Mouse (Mus musculus): ENCODE results near the gene Derl3. TPM values are rescaled to one million over a fixed set of nuclear protein-coding genes. Genes with fewer than 3 reads are reported as not detected.

The Derl3 gene
- total and polyA plus RNA-seq, 3 experiments, result 13.1 to 36.6 (median 36.2) TPM

DNA sequence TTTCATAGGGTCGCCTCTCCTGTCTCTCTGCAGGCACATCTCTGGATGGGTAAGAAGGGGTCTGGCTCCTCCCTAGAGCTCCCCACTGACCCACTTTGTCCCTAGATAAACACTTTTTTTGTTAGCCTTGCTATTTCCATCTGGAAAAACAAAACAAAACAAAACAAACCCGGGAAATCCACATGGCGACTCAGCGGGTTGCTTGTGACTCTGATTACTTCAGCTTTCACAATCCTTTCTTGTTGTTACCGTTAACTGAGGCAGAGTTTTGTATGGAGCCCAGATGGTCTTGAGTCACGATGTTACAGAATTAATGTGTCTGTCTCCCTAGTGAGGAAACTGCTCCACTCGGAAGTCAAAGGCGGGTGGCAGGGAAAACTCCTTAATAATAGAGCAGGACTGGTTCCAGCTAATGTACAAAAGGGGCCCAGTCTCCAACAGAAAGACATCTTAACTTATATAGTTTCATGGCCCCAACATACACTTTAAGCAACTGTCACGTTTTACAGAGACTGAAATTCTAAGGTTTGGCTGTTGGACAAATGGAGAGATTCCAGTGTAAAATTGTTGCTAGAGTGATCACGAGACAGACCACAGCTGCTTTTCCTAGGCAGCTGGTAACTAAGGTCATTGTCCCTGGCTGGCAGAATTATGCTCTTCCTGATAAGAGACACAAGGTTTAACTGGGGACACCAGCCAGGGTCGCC lies 51.0 kb downstream of the Derl3 start:
- dilution Hi-C loops (cut with MboI; ENCODE audit: extremely low pct_ligation_motif_present, extremely low pct_unique_long_range_greater_than_20kb, low sequenced_read_pairs) (no loop called here), in situ Hi-C loops (cut with MboI; ENCODE audit: low pct_ligation_motif_present, low pct_unique_long_range_greater_than_20kb, low sequenced_read_pairs) (no loop called here)

DNA sequence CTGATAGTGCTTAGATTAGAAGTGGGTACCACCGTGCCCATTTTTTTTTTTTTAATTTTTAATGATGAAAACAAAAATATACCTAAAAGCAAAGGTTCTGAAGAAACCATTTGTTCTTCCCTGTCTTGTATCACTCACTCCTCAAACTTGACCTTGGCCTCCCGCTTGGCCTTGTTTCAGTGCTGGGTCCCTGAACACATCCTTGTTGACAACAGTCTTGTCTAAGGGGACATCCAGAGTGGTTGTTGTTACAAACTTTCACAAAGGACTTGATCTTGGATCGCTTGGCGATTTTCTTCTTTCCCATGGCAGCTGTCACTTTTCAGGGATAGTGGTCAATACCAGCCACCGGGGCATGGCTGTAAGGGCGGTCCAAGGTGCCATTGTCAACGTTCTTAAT lies 52.0 kb downstream of the Derl3 start:
- no peak for TF ChIP-seq USF2 (conservative IDR thresholded peaks at IDR 0.05; ENCODE audit: low read depth, low read length)
- TF ChIP-seq JUN (IDR thresholded peaks at IDR 0.05; ENCODE audit: insufficient read depth, low read depth, low read length), result no peak
- TF ChIP-seq TCF12 (IDR thresholded peaks at IDR 0.05; ENCODE audit: low read depth, low read length), result no peak
- no peak for TF ChIP-seq TBP (conservative IDR thresholded peaks at IDR 0.05; ENCODE audit: low read depth, low read length)
- no peak for TF ChIP-seq ZC3H11A (IDR thresholded peaks at IDR 0.05; ENCODE audit: low read depth, low read length)
- TF ChIP-seq NRF1 (IDR thresholded peaks at IDR 0.05; ENCODE audit: low read depth, low read length), result no peak
- no peak for TF ChIP-seq GABPA (IDR thresholded peaks at IDR 0.05; ENCODE audit: insufficient replicate concordance, low read depth, low read length)
- no peak for TF ChIP-seq CTCF (conservative IDR thresholded peaks at IDR 0.05 in 1 of 2, IDR thresholded peaks at IDR 0.05 in 1 of 2; ENCODE audit: low read depth in 2 of 2, low read length in 2 of 2)
- no peak for TF ChIP-seq NELFE (IDR thresholded peaks at IDR 0.05; ENCODE audit: low read depth, low read length)
- TF ChIP-seq USF1 (IDR thresholded peaks at IDR 0.05; ENCODE audit: low read depth, low read length), result no peak
- TF ChIP-seq IRF4 (IDR thresholded peaks at IDR 0.05; ENCODE audit: low read depth, low read length), result no peak
- TF ChIP-seq PAX5 (IDR thresholded peaks at IDR 0.05; ENCODE audit: low read length), result no peak
- no peak for TF ChIP-seq MAX (IDR thresholded peaks at IDR 0.05; ENCODE audit: low read length)
- TF ChIP-seq MAFK (IDR thresholded peaks at IDR 0.05; ENCODE audit: insufficient replicate concordance, low read length), result no peak
- TF ChIP-seq ZMIZ1 (IDR thresholded peaks at IDR 0.05; ENCODE audit: low read depth, low read length), result no peak
- no peak for TF ChIP-seq UBTF (IDR thresholded peaks at IDR 0.05; ENCODE audit: low read depth, low read length)
- TF ChIP-seq ETS1 (conservative IDR thresholded peaks at IDR 0.05; ENCODE audit: low read depth, low read length), result no peak
- TF ChIP-seq BHLHE40 (IDR thresholded peaks at IDR 0.05; ENCODE audit: low read depth, low read length), result no peak
- no peak for TF ChIP-seq POLR2A (IDR thresholded peaks at IDR 0.05; ENCODE audit: low read depth, low read length)
- no peak for TF ChIP-seq RAD21 (IDR thresholded peaks at IDR 0.05; ENCODE audit: low read depth, low read length)
- H3K4me1 ChIP-seq (ENCODE audit: control insufficient read depth in 1 of 2, insufficient read depth in 2 of 2), result peaks cover 33 to 74% of the 10 kb centered on the region in 2 experiments
- no peak overlapping the region for H3K9ac ChIP-seq (ENCODE audit: insufficient read depth, low read depth)
- no peak for DNase-seq (ENCODE audit: extremely low read depth)
- no peaks in the 10 kb centered on the region for H3K27me3 ChIP-seq (replicated peaks)
- dilution Hi-C loops (cut with MboI; ENCODE audit: extremely low pct_ligation_motif_present, extremely low pct_unique_long_range_greater_than_20kb, low sequenced_read_pairs) (no loop called here), in situ Hi-C loops (cut with MboI; ENCODE audit: low pct_ligation_motif_present, low pct_unique_long_range_greater_than_20kb, low sequenced_read_pairs) (no loop called here)
- H3K36me3 ChIP-seq (replicated peaks in 1 of 2; ENCODE audit: control insufficient read depth in 1 of 2, insufficient read depth in 1 of 2, low read length in 1 of 2), result peaks cover 0 to 5% of the 10 kb centered on the region in 2 experiments
- no peak overlapping the region for H3K27ac ChIP-seq (ENCODE audit: insufficient read depth, low read depth)
- no peaks in the 10 kb centered on the region for H3K79me2 ChIP-seq (replicated peaks; ENCODE audit: control insufficient read depth, extremely low read depth, insufficient read depth, poor library complexity, severe bottlenecking)
- H3K4me3 ChIP-seq (replicated peaks in 1 of 3; ENCODE audit: low read depth in 2 of 3, low read length in 2 of 3, poor library complexity in 1 of 3), result no peak overlapping the region
- no peak overlapping the region for H3K4me2 ChIP-seq (ENCODE audit: insufficient read depth, low read depth, poor library complexity, severe bottlenecking)
- no peaks in the 10 kb centered on the region for H3K9me3 ChIP-seq (replicated peaks; ENCODE audit: low read length)

More for the DNA sequence above, 51.0 kb downstream of the Derl3 start:
- no peak overlapping the region for H3K27ac ChIP-seq (ENCODE audit: insufficient read depth, low read depth)
- no peaks in the 10 kb centered on the region for H3K9me3 ChIP-seq (replicated peaks; ENCODE audit: low read length)
- H3K27me3 ChIP-seq (replicated peaks), result no peaks in the 10 kb centered on the region
- TF ChIP-seq ZKSCAN1 (IDR thresholded peaks at IDR 0.05; ENCODE audit: borderline replicate concordance, low read depth, low read length) (no peak), POLR2AphosphoS2 (IDR thresholded peaks at IDR 0.05; ENCODE audit: low read depth, low read length) (no peak), KAT2A (IDR thresholded peaks at IDR 0.05; ENCODE audit: insufficient replicate concordance, low read length) (no peak), POLR2A (IDR thresholded peaks at IDR 0.05; ENCODE audit: low read depth, low read length) (no peak)
- H3K79me2 ChIP-seq (replicated peaks; ENCODE audit: control insufficient read depth, extremely low read depth, insufficient read depth, poor library complexity, severe bottlenecking), result no peaks in the 10 kb centered on the region
- peaks cover 0 to 9% of the 10 kb centered on the region in 2 experiments for H3K36me3 ChIP-seq (replicated peaks in 1 of 2; ENCODE audit: control insufficient read depth in 1 of 2, insufficient read depth in 1 of 2, low read length in 1 of 2)
- no peak overlapping the region for H3K9ac ChIP-seq (ENCODE audit: insufficient read depth, low read depth)
- H3K4me1 ChIP-seq (ENCODE audit: control insufficient read depth in 1 of 2, insufficient read depth in 2 of 2), result peaks cover 34 to 74% of the 10 kb centered on the region in 2 experiments
- H3K4me3 ChIP-seq (replicated peaks in 1 of 3; ENCODE audit: low read depth in 2 of 3, low read length in 2 of 3, poor library complexity in 1 of 3), result no peak overlapping the region
- no peak for DNase-seq (ENCODE audit: extremely low read depth)
- H3K4me2 ChIP-seq (ENCODE audit: insufficient read depth, low read depth, poor library complexity, severe bottlenecking), result no peak overlapping the region

Measured in CH12.LX (cell line).